Mouse (Mus musculus): ENCODE data around the gene Tbc1d25. TPM values are rescaled to one million over a fixed set of nuclear protein-coding genes. Genes with fewer than 3 reads are reported as not detected.

Tbc1d25 gene
- polyA plus RNA-seq, 1 experiment from 2014 or later, result 6.7 TPM

- WGBS (ENCODE audit: insufficient replicate concordance), result 8% methylated on average over 37 of the region's 40 CpGs
- peak within 1 kb of the TSS; percentile 71 for H3K9ac ChIP-seq
Observed at GRCm38 (mm10) chrX:8132017-8132976, 43.7 kb downstream of the Tbc1d25 start, which contains the start of gene Wdr13. TSS of gene Wdr13 (minus strand) at chrX:8132892.

GRCm38 (mm10) chrX:8131393-8131792 is 44.6 kb downstream of the Tbc1d25 start:
- H3K9ac ChIP-seq, result peak overlapping the region; percentile 50; the same call in 1 of the 2 replicates
- peaks cover 38% of the 10 kb centered on the region for H3K36me3 ChIP-seq
- H3K4me1 ChIP-seq, result peaks cover 13% of the 10 kb centered on the region
- H3K27me3 ChIP-seq (replicated peaks), result no peaks in the 10 kb centered on the region
- WGBS (ENCODE audit: insufficient replicate concordance), result 83% methylated on average over 17 of the region's 17 CpGs
- H3K4me2 ChIP-seq, result peak overlapping the region; percentile 77
- peak overlapping the region; percentile 97 for H3K27ac ChIP-seq
- H3K4me3 ChIP-seq, result peak overlapping the region; percentile 66
- no peaks in the 10 kb centered on the region for H3K9me3 ChIP-seq (replicated peaks)
- no peak for ATAC-seq

More at GRCm38 (mm10) chrX:8132017-8132976, 43.7 kb downstream of the Tbc1d25 start, which contains the start of gene Wdr13:
- peak; percentile 88 for ATAC-seq
- Histone ChIP-seq H3K36me3 (peaks cover 33% of the 10 kb centered on the region), H3K27me3 (replicated peaks) (no peaks in the 10 kb centered on the region), H3K4me2 (peak within 1 kb of the TSS; percentile 77), H3K27ac (peak within 1 kb of the TSS; percentile 97), H3K4me1 (peaks cover 13% of the 10 kb centered on the region), H3K4me3 (peak within 1 kb of the TSS; percentile 66), H3K9me3 (replicated peaks) (no peaks in the 10 kb centered on the region)

GRCm38 (mm10) chrX:8125235-8125634 is 50.7 kb downstream of the Tbc1d25 start:
- H3K4me2 ChIP-seq, result no peak overlapping the region
- H3K36me3 ChIP-seq, result peaks cover 51% of the 10 kb centered on the region
- H3K27me3 ChIP-seq (replicated peaks), result no peaks in the 10 kb centered on the region
- H3K27ac ChIP-seq, result no peak overlapping the region
- H3K4me3 ChIP-seq, result no peak overlapping the region
- H3K4me1 ChIP-seq, result no peaks in the 10 kb centered on the region
- WGBS (ENCODE audit: insufficient replicate concordance), result 71% methylated on average over 7 of the region's 7 CpGs
- no peak for ATAC-seq
- no peak overlapping the region for H3K9ac ChIP-seq
- no peaks in the 10 kb centered on the region for H3K9me3 ChIP-seq (replicated peaks)

GRCm38 (mm10) chrX:8123821-8124470 is 52.0 kb downstream of the Tbc1d25 start:
- Histone ChIP-seq H3K9me3 (replicated peaks) (no peaks in the 10 kb centered on the region), H3K9ac (no peak overlapping the region), H3K4me1 (no peaks in the 10 kb centered on the region), H3K4me3 (no peak overlapping the region), H3K4me2 (no peak overlapping the region), H3K36me3 (peaks cover 42% of the 10 kb centered on the region), H3K27me3 (replicated peaks) (no peaks in the 10 kb centered on the region), H3K27ac (no peak overlapping the region)
- 70% methylated on average over 6 of the region's 6 CpGs for WGBS (ENCODE audit: insufficient replicate concordance)
- ATAC-seq, result no peak

- Histone ChIP-seq H3K9ac (no peak overlapping the region), H3K9me3 (replicated peaks) (no peaks in the 10 kb centered on the region), H3K36me3 (peaks cover 4% of the 10 kb centered on the region; the same call in 1 of the 2 replicates), H3K4me3 (no peak overlapping the region), H3K4me1 (peaks cover 7% of the 10 kb centered on the region), H3K4me2 (no peak overlapping the region), H3K27ac (no peak overlapping the region), H3K27me3 (replicated peaks) (no peaks in the 10 kb centered on the region)
- ATAC-seq, result no peak
Observed at GRCm38 (mm10) chrX:8117264-8117663, 58.7 kb downstream of the Tbc1d25 start.

- Histone ChIP-seq H3K4me1 (peaks cover 7% of the 10 kb centered on the region), H3K4me3 (no peak overlapping the region), H3K36me3 (peaks cover 4% of the 10 kb centered on the region; the same call in 1 of the 2 replicates), H3K9ac (no peak overlapping the region), H3K27me3 (replicated peaks) (no peaks in the 10 kb centered on the region), H3K27ac (no peak overlapping the region), H3K9me3 (replicated peaks) (no peaks in the 10 kb centered on the region), H3K4me2 (no peak overlapping the region)
- 52% methylated on average over 4 of the region's 4 CpGs for WGBS (ENCODE audit: insufficient replicate concordance)
- no peak for ATAC-seq
Observed at GRCm38 (mm10) chrX:8115275-8115674, 60.7 kb downstream of the Tbc1d25 start.

GRCm38 (mm10) chrX:8105019-8105418 is 71.0 kb downstream of the Tbc1d25 start:
- H3K4me2 ChIP-seq, result no peak overlapping the region
- WGBS (ENCODE audit: insufficient replicate concordance), result 91% methylated on average over 3 of the region's 3 CpGs
- no peaks in the 10 kb centered on the region for H3K27me3 ChIP-seq (replicated peaks)
- no peak for ATAC-seq
- no peak overlapping the region for H3K9ac ChIP-seq
- H3K27ac ChIP-seq, result no peak overlapping the region
- H3K36me3 ChIP-seq, result no peaks in the 10 kb centered on the region
- no peak overlapping the region for H3K4me3 ChIP-seq
- peaks cover 24% of the 10 kb centered on the region for H3K4me1 ChIP-seq
- no peaks in the 10 kb centered on the region for H3K9me3 ChIP-seq (replicated peaks)

Other genes with a start within 250 kb of the Tbc1d25 start
- gene Eras, start 247.6 kb downstream of the Tbc1d25 start, polyA plus RNA-seq (2016; fragmentation: Nextera tagmentation; extraction: Ambion mirVana), result 0.17 TPM in 1 of 2 replicates, not detected in the other
- 15.4 and 15.8 TPM in 2 replicates for gene Hdac6, start 228.3 kb downstream of the Tbc1d25 start, polyA plus RNA-seq (2016; fragmentation: Nextera tagmentation; extraction: Ambion mirVana)
- gene Gata1, start 198.1 kb downstream of the Tbc1d25 start, polyA plus RNA-seq (2016; fragmentation: Nextera tagmentation; extraction: Ambion mirVana), result 148 and 156 TPM in 2 replicates
- 0.25 TPM in 1 of 2 replicates, not detected in the other for gene Glod5, start 157.7 kb downstream of the Tbc1d25 start, polyA plus RNA-seq (2016; fragmentation: Nextera tagmentation; extraction: Ambion mirVana)
- 57.1 and 57.5 TPM in 2 replicates for gene Suv39h1, start 101.4 kb downstream of the Tbc1d25 start, polyA plus RNA-seq (2016; fragmentation: Nextera tagmentation; extraction: Ambion mirVana)
- 3.2 and 3.5 TPM in 2 replicates for gene Was, start 85.7 kb downstream of the Tbc1d25 start, polyA plus RNA-seq (2016; fragmentation: Nextera tagmentation; extraction: Ambion mirVana)
- gene Wdr13, start 43.3 kb downstream of the Tbc1d25 start, polyA plus RNA-seq (2016; fragmentation: Nextera tagmentation; extraction: Ambion mirVana), result 9.4 and 9.9 TPM in 2 replicates
- gene Rbm3, start 30.3 kb downstream of the Tbc1d25 start, polyA plus RNA-seq (2016; fragmentation: Nextera tagmentation; extraction: Ambion mirVana), result 351 and 363 TPM in 2 replicates
- gene Ebp, start 17.3 kb upstream of the Tbc1d25 start, polyA plus RNA-seq (2016; fragmentation: Nextera tagmentation; extraction: Ambion mirVana), result 58.3 and 59.8 TPM in 2 replicates
- 1.2 and 1.4 TPM in 2 replicates for gene Porcn, start 30.3 kb upstream of the Tbc1d25 start, polyA plus RNA-seq (2016; fragmentation: Nextera tagmentation; extraction: Ambion mirVana)
- 42.2 and 42.6 TPM in 2 replicates for gene Ftsj1, start 76.2 kb upstream of the Tbc1d25 start, polyA plus RNA-seq (2016; fragmentation: Nextera tagmentation; extraction: Ambion mirVana)
- 75.0 and 77.7 TPM in 2 replicates for gene Slc38a5, start 95.0 kb upstream of the Tbc1d25 start, polyA plus RNA-seq (2016; fragmentation: Nextera tagmentation; extraction: Ambion mirVana)
- gene Ssxb10, start 151.2 kb upstream of the Tbc1d25 start, polyA plus RNA-seq (2016; fragmentation: Nextera tagmentation; extraction: Ambion mirVana), result not detected in 2 replicates
- not detected in 2 replicates for gene Ssxb9, start 190.8 kb upstream of the Tbc1d25 start, polyA plus RNA-seq (2016; fragmentation: Nextera tagmentation; extraction: Ambion mirVana)
- gene Ssxb1, start 237.1 kb upstream of the Tbc1d25 start, polyA plus RNA-seq (2016; fragmentation: Nextera tagmentation; extraction: Ambion mirVana), result not detected in 2 replicates

Data from liver, embryonic 12.5 days (tissue).